Mouse (Mus musculus): Measurements from ENCODE around the gene Uck2. TPM values are rescaled to one million over a fixed set of nuclear protein-coding genes. Genes with fewer than 3 reads are reported as not detected.

Gene Uck2
- total RNA-seq, 1 experiment from 2014 or later: 145 TPM

DNA sequence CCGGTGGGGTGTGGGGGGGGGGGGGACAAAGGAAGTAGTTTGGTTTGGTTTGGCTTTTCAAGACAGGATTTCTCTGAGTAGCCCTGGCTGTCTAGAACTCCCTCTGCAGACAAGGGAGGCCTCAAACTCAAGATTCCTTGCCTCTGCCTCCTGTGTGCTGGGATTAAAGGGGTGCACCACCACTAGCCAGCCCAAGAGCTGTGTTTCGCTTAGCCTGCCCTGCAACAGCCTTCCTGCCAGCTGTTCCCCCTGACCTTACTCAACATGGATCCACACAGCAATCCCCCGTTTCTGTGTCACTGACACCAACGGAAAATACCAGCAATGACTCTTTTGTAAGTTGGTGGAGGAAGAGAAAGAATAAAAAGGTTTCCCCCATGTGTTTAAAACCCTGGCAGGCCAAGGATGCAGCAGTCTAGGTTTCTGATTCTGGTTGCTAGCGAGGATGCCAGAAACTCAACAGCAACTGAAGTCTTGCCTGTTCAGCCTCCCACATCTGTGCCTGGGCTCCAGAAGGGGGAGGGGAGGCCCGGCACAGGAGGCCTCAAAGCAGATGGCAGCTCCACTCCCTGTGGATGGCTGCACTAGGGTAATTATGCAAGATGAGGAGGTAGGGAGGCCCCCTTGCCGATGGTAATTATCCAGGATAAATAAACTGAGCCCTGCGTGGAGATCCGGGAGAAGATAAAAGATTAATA lies 103.1 kb downstream of the Uck2 start:
- ATAC-seq (replicated peaks in 1 of 2; ENCODE audit: insufficient read depth in 1 of 2, low FRiP score in 2 of 2, low TSS enrichment in 1 of 2, low read depth in 1 of 2, poor library complexity in 2 of 2, severe bottlenecking in 2 of 2): no peak

Other genes with a start within 250 kb of the Uck2 start
- 157 and 236 TPM in 2 replicates for gene Tmco1, start 23.1 kb upstream of the Uck2 start, total RNA-seq (2017)
- 29.0 and 37.4 TPM in 2 replicates for gene Aldh9a1, start 64.7 kb upstream of the Uck2 start, total RNA-seq (2017)
- gene Mgst3, start 108.5 kb upstream of the Uck2 start, total RNA-seq (2017): 9.0 and 15.8 TPM in 2 replicates
- gene Lrrc52, start 181.5 kb upstream of the Uck2 start, total RNA-seq (2017): not detected in 2 replicates

Data from hematopoietic stem cell, adult 5-6 weeks (primary cell).